Mouse (Mus musculus): Measurements from ENCODE around the gene Emx1. TPM values are rescaled to one million over a fixed set of nuclear protein-coding genes. Genes with fewer than 3 reads are reported as not detected.
"Not testable (repeated sequence)": the region's sequence is repeated elsewhere in the genome, so short reads cannot be mapped to it uniquely, and the experiment has no call there.

Gene Emx1
- polyA plus RNA-seq, 1 experiment from 2014 or later = not detected

DNA sequence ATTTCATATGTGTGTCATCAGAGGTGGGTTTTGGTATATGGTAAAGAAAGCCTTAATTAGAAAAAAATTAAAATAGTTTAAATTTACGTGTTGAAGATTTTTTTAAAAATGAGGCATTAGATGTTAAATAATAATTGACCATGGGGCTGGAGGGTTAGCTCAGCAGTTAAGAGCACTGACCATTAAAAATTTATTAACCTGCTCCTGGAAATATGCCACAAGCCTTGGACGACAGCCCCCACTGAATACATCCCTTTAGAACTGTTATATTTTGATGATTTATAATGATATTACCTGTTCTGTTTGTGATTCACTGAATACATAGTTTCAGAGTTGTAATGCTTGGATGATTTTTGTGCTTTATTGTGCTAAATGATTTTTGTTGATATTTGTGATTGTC is 30.7 kb upstream of the Emx1 start:
- not testable (repeated sequence) for ATAC-seq (ENCODE audit: insufficient read depth, low FRiP score, low TSS enrichment); H3K9ac ChIP-seq (ENCODE audit: low read length); H3K27ac ChIP-seq (ENCODE audit: low read depth, low read length); H3K4me3 ChIP-seq (ENCODE audit: low read depth, low read length); H3K4me1 ChIP-seq (ENCODE audit: control insufficient read depth, insufficient read depth, low read length); H3K27me3 ChIP-seq (ENCODE audit: control insufficient read depth, insufficient read depth, low read length); H3K9me3 ChIP-seq (ENCODE audit: control insufficient read depth, low read length); H3K36me3 ChIP-seq (ENCODE audit: control insufficient read depth, insufficient read depth, low read length); DNase-seq (ENCODE audit: low spot score); H3K4me2 ChIP-seq (ENCODE audit: low read depth)
- 80% methylated on average over 2 of the region's 2 CpGs for WGBS

DNA sequence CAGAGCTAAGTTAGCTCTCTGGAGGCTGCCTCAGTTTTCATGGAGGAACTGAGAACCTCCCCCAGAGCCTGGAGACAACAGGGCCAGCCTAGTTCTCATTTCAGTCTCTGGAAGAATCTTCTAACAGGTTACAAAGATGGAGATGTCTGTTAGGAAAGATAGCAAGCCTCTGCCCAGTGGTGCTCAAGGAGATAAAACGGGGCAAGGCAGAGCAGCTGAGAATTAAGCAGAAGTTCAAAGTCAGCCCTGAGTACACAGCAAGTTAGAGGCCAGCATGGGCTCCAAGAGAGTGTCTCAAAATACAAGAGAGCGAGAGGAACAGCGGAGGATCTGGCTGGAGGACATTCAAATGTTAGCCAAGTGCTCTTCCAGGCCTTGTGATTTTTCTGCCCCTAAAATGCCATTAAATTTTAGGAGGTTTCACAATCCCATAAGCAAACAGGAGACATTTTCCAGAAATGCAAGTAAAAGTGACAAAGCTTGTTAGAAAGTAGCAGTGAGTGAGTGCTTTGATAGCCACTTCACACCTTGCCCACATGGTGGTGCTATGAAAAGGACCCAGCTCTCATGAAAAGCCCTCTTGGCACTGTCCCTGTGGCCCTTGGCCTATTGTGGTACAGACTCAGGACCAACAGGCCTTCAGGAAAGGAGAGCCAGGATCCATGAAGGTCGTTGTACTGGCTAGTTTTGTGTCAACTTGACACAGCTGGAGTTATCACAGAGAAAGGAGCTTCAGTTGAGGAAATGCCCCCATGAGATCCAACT is 29.0 kb upstream of the Emx1 start:
- H3K36me3 ChIP-seq (ENCODE audit: control insufficient read depth, insufficient read depth, low read length); H3K9me3 ChIP-seq (ENCODE audit: control insufficient read depth, low read length); H3K9ac ChIP-seq (ENCODE audit: low read length); H3K4me2 ChIP-seq (ENCODE audit: low read depth); H3K27ac ChIP-seq (ENCODE audit: low read depth, low read length); H3K27me3 ChIP-seq (ENCODE audit: control insufficient read depth, insufficient read depth, low read length); ATAC-seq (ENCODE audit: insufficient read depth, low FRiP score, low TSS enrichment); DNase-seq (ENCODE audit: low spot score); H3K4me3 ChIP-seq (ENCODE audit: low read depth, low read length); H3K4me1 ChIP-seq (ENCODE audit: control insufficient read depth, insufficient read depth, low read length): not testable (repeated sequence)
- WGBS = 73% methylated on average over 4 of the region's 4 CpGs

DNA sequence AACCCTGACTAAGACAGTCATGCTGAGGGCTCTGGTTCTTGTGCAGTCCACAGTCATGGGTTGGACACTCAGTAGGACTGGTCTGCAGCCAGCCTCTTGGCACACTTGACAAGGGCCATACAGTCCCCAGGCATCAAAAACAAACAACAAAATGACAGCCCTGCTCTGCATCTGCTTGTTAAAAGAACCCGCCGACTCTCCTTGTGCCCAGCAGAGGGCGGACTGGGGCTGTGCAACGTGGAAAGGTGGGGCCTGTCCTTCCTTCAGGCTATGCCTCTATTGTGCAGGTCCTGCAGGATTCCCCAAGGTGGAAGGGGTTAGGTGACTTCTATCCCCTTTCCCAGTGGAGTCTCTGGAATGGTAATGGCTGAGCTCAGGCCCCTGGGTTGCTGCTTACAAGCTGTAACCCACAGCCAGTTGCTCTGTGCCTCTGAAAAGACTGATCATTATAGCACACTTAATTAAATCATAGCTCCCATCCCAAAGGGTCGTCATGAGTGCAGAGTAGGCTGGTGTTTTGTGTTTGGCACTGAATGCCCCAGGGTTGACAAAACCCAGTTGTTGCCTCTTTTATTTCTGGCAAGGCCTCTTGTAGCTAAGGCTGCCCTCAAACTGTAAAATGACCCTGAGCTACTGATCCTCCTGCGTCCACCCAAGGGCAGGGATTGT is 28.0 kb upstream of the Emx1 start:
- DNase-seq (ENCODE audit: low spot score) = peak; percentile 64
- H3K4me2 ChIP-seq (ENCODE audit: low read depth); H3K36me3 ChIP-seq (ENCODE audit: control insufficient read depth, insufficient read depth, low read length); H3K4me3 ChIP-seq (ENCODE audit: low read depth, low read length); H3K27ac ChIP-seq (ENCODE audit: low read depth, low read length); H3K9ac ChIP-seq (ENCODE audit: low read length); ATAC-seq (ENCODE audit: insufficient read depth, low FRiP score, low TSS enrichment); H3K27me3 ChIP-seq (ENCODE audit: control insufficient read depth, insufficient read depth, low read length); H3K9me3 ChIP-seq (ENCODE audit: control insufficient read depth, low read length); H3K4me1 ChIP-seq (ENCODE audit: control insufficient read depth, insufficient read depth, low read length): not testable (repeated sequence)
- 21% methylated on average over 6 of the region's 6 CpGs for WGBS

DNA sequence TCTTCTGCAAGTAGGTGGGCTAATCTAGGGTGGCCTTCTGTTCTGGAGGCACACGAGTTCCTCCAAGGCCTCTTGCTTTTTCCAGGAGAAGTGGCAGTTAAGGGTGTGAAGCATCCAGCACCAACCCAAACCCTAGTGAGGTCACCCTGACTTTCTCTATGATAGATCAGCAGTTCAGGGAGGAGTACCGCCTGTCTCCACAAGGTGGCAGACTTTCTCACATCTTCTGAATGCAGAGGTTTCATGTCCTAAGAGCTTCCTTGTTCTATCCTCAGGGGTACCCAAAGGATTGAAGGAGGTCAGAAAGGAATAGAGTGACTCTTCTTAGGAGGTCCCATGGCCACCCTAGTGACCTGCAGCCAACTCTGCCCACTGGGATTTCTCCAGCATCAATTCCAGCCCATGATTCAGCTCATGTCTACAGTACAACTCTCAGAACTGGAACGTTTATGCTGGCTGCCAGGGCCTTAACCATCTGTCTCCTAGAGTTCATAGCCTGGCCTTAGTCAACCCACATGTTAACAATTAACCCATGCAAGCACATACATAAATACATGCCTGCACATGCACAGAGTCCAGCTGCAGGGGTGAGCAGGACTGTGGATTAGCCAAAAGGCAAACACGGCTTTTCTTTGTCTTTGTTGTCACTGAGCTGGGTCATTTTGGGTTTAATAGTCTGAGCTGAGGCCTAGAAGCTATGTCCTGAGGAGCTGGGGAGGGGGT is 26.9 kb upstream of the Emx1 start:
- ATAC-seq (ENCODE audit: insufficient read depth, low FRiP score, low TSS enrichment) = no peak
- Histone ChIP-seq H3K9ac (ENCODE audit: low read length) (no peak overlapping the region), H3K4me3 (ENCODE audit: low read depth, low read length) (no peak overlapping the region), H3K9me3 (ENCODE audit: control insufficient read depth, low read length) (no peaks in the 10 kb centered on the region), H3K4me2 (ENCODE audit: low read depth) (no peak overlapping the region), H3K27me3 (ENCODE audit: control insufficient read depth, insufficient read depth, low read length) (no peaks in the 10 kb centered on the region), H3K4me1 (ENCODE audit: control insufficient read depth, insufficient read depth, low read length) (no peaks in the 10 kb centered on the region), H3K36me3 (ENCODE audit: control insufficient read depth, insufficient read depth, low read length) (no peaks in the 10 kb centered on the region), H3K27ac (ENCODE audit: low read depth, low read length) (no peak overlapping the region)
- peak; percentile 82 for DNase-seq (ENCODE audit: low spot score)
- WGBS = 50% methylated on average over 4 of the region's 4 CpGs

DNA sequence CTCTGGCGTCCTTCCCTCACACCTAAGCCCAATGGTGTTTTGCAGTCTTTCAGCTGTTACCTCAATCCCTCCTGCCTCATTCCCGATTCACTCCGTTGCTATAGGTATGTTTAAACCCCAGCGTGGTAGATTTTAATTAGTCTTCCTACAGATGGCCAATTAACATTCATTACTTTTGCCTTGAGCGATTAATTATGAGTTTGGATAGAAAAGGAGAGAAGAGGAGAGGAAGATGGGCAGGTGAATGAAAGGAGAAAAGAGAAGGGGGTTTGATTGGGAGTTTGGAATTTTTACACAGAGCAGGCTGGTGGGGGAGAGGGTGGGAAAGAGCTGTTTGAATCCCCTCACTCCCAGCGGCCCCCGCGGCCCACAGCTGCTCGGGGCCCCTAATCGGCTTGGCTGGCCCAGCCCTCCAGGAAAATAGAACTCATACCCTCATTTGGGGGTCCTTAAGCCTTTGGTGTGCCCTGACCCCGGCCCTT is 21.8 kb upstream of the Emx1 start:
- 60% methylated on average over 11 of the region's 11 CpGs for WGBS
- ATAC-seq (ENCODE audit: insufficient read depth, low FRiP score, low TSS enrichment) = no peak
- H3K4me2 ChIP-seq (ENCODE audit: low read depth) = no peak overlapping the region

DNA sequence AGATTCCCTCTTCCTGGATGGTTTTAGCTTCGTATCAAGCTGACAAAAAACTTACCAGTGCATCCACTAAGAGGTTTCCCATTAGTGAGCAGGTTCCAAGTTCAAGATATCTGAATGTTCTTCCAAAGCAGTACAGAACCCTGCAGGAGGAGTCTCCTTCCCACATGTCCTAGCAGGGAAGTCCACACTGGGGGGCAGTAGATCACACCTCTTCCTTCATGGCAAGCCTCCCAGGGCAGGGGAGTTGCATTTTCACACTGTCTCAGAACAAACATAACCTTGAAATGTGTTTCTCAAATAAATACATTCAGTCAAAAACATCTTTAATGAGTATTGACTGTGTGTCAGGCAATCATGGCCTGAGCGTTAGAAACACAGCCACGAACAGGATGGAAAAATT is 7.7 kb upstream of the Emx1 start:
- DNase-seq (ENCODE audit: low spot score) (no peak), ATAC-seq (ENCODE audit: insufficient read depth, low FRiP score, low TSS enrichment) (no peak)
- 85% methylated on average over 3 of the region's 3 CpGs for WGBS
- Histone ChIP-seq H3K4me2 (ENCODE audit: low read depth) (no peak overlapping the region), H3K4me1 (ENCODE audit: control insufficient read depth, insufficient read depth, low read length) (no peaks in the 10 kb centered on the region), H3K36me3 (ENCODE audit: control insufficient read depth, insufficient read depth, low read length) (no peaks in the 10 kb centered on the region), H3K9me3 (ENCODE audit: control insufficient read depth, low read length) (no peaks in the 10 kb centered on the region), H3K27me3 (ENCODE audit: control insufficient read depth, insufficient read depth, low read length) (peaks cover 9% of the 10 kb centered on the region), H3K4me3 (ENCODE audit: low read depth, low read length) (no peak overlapping the region), H3K9ac (ENCODE audit: low read length) (no peak overlapping the region), H3K27ac (ENCODE audit: low read depth, low read length) (no peak overlapping the region)

More for the DNA sequence above, 21.8 kb upstream of the Emx1 start:
- H3K27me3 ChIP-seq (ENCODE audit: control insufficient read depth, insufficient read depth, low read length) = no peaks in the 10 kb centered on the region
- no peak overlapping the region for H3K27ac ChIP-seq (ENCODE audit: low read depth, low read length)
- H3K9me3 ChIP-seq (ENCODE audit: control insufficient read depth, low read length) = no peaks in the 10 kb centered on the region
- no peak overlapping the region for H3K4me3 ChIP-seq (ENCODE audit: low read depth, low read length)
- no peaks in the 10 kb centered on the region for H3K36me3 ChIP-seq (ENCODE audit: control insufficient read depth, insufficient read depth, low read length)
- no peak for DNase-seq (ENCODE audit: low spot score)
- no peaks in the 10 kb centered on the region for H3K4me1 ChIP-seq (ENCODE audit: control insufficient read depth, insufficient read depth, low read length)
- H3K9ac ChIP-seq (ENCODE audit: low read length) = no peak overlapping the region

DNA sequence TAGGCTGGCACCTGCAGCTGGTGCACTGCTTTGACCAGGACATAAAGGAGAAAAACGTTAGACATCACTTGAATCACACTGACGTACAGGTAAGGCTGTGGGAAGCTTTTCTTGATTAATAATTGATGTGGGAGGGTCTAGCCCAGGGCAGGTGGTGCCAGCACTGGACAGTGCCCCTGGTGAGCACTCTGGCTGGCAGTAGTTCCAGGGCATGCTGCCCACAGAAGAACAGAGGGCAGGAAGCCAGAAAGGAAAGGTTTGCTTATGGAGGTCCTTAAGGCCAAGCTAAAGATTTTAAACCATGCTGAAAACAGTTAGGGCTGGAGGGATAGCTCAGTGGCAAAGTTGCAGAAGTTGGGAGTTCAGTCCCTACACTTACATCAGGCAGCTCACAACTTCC is 7.2 kb upstream of the Emx1 start:
- no peak overlapping the region for H3K4me3 ChIP-seq (ENCODE audit: low read depth, low read length)

DNA sequence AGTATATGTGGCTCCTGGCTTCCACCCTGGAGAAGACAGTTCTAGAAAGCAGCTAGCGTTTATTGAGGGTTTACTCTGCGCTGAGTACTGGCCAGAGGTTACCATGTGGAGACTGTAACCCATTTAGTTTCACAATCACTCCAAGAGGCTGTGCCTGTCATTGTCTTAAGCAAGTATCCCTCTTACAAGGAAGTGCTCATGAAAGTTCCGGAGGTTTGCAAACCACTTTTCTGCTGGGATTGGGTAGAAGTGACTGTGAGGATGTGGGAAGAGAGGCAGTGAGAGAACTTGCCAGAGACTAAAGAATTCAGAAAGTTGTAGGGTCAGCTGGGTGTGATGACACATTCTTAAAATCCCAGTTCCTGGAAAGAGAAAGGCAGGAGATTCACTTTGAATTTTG is 3.3 kb upstream of the Emx1 start:
- Histone ChIP-seq H3K4me1 (ENCODE audit: control insufficient read depth, insufficient read depth, low read length) (peaks cover 11% of the 10 kb centered on the region; the same call in 1 of the 2 replicates), H3K9ac (ENCODE audit: low read length) (no peak overlapping the region), H3K27ac (ENCODE audit: low read depth, low read length) (no peak overlapping the region), H3K36me3 (ENCODE audit: control insufficient read depth, insufficient read depth, low read length) (no peaks in the 10 kb centered on the region), H3K4me3 (ENCODE audit: low read depth, low read length) (no peak overlapping the region), H3K4me2 (ENCODE audit: low read depth) (no peak overlapping the region), H3K27me3 (ENCODE audit: control insufficient read depth, insufficient read depth, low read length) (peaks cover 49% of the 10 kb centered on the region), H3K9me3 (ENCODE audit: control insufficient read depth, low read length) (no peaks in the 10 kb centered on the region)
- DNase-seq (ENCODE audit: low spot score) = no peak
- 44% methylated on average over 3 of the region's 3 CpGs for WGBS
- no peak for ATAC-seq (ENCODE audit: insufficient read depth, low FRiP score, low TSS enrichment)

More for the DNA sequence above, 7.2 kb upstream of the Emx1 start:
- no peaks in the 10 kb centered on the region for H3K9me3 ChIP-seq (ENCODE audit: control insufficient read depth, low read length)
- H3K9ac ChIP-seq (ENCODE audit: low read length) = no peak overlapping the region
- ATAC-seq (ENCODE audit: insufficient read depth, low FRiP score, low TSS enrichment) = no peak
- no peak overlapping the region for H3K27ac ChIP-seq (ENCODE audit: low read depth, low read length)
- H3K4me1 ChIP-seq (ENCODE audit: control insufficient read depth, insufficient read depth, low read length) = no peaks in the 10 kb centered on the region
- H3K4me2 ChIP-seq (ENCODE audit: low read depth) = no peak overlapping the region
- peaks cover 11% of the 10 kb centered on the region for H3K27me3 ChIP-seq (ENCODE audit: control insufficient read depth, insufficient read depth, low read length)
- 59% methylated on average over 2 of the region's 2 CpGs for WGBS
- no peaks in the 10 kb centered on the region for H3K36me3 ChIP-seq (ENCODE audit: control insufficient read depth, insufficient read depth, low read length)
- DNase-seq (ENCODE audit: low spot score) = no peak
